Mouse (Mus musculus): ENCODE data around the gene Calm3.

The Calm3 gene

GRCm38 (mm10) chr7:16915461-16916340, 8.2 kb downstream of the Calm3 start:
- no peak for DNase-seq (ENCODE audit: low read depth, low spot score)

GRCm38 (mm10) chr7:16914453-16915343, 9.2 kb downstream of the Calm3 start:
- no peak for DNase-seq (ENCODE audit: low read depth, low spot score)

GRCm38 (mm10) chr7:16913806-16914452, 10.0 kb downstream of the Calm3 start:
- DNase-seq (ENCODE audit: low read depth, low spot score) = peak; percentile 69

GRCm38 (mm10) chr7:16912360-16912759, 11.6 kb downstream of the Calm3 start:
- DNase-seq (ENCODE audit: low read depth, low spot score) = no peak

- no peak for DNase-seq (ENCODE audit: low read depth, low spot score)
These were observed 12.0 kb downstream of the Calm3 start for GRCm38 (mm10) chr7:16911904-16912303.

GRCm38 (mm10) chr7:16909909-16910308, 14.0 kb downstream of the Calm3 start:
- DNase-seq (ENCODE audit: low read depth, low spot score) = no peak

- DNase-seq (ENCODE audit: low read depth, low spot score) = no peak
These were observed 15.1 kb downstream of the Calm3 start for GRCm38 (mm10) chr7:16908859-16909258.

GRCm38 (mm10) chr7:16908367-16908766, 15.5 kb downstream of the Calm3 start:
- DNase-seq (ENCODE audit: low read depth, low spot score) = no peak

- DNase-seq (ENCODE audit: low read depth, low spot score) = no peak
These were observed 16.1 kb downstream of the Calm3 start for GRCm38 (mm10) chr7:16907842-16908241.

GRCm38 (mm10) chr7:16906889-16907559, 16.9 kb downstream of the Calm3 start:
- DNase-seq (ENCODE audit: low read depth, low spot score) = no peak

- no peak for DNase-seq (ENCODE audit: low read depth, low spot score)
These were observed 17.6 kb downstream of the Calm3 start, which contains the start of gene Ptgir for GRCm38 (mm10) chr7:16906281-16906680. Gene Ptgir, plus strand, starts transcription at chr7:16906490.

GRCm38 (mm10) chr7:16905491-16906021, 18.4 kb downstream of the Calm3 start:
- no peak for DNase-seq (ENCODE audit: low read depth, low spot score)

GRCm38 (mm10) chr7:16904120-16904675, 19.7 kb downstream of the Calm3 start:
- no peak for DNase-seq (ENCODE audit: low read depth, low spot score)

GRCm38 (mm10) chr7:16903439-16903955, 20.4 kb downstream of the Calm3 start:
- no peak for DNase-seq (ENCODE audit: low read depth, low spot score)

GRCm38 (mm10) chr7:16900526-16900925, 23.4 kb downstream of the Calm3 start:
- no peak for DNase-seq (ENCODE audit: low read depth, low spot score)

- DNase-seq (ENCODE audit: low read depth, low spot score) = no peak
These were observed 28.4 kb downstream of the Calm3 start for GRCm38 (mm10) chr7:16895511-16895910.

GRCm38 (mm10) chr7:16895000-16895399, 28.9 kb downstream of the Calm3 start:
- DNase-seq (ENCODE audit: low read depth, low spot score) = peak; percentile 88

GRCm38 (mm10) chr7:16894279-16894678, 29.6 kb downstream of the Calm3 start:
- no peak for DNase-seq (ENCODE audit: low read depth, low spot score)

- DNase-seq (ENCODE audit: low read depth, low spot score) = no peak
These were observed 30.3 kb downstream of the Calm3 start for GRCm38 (mm10) chr7:16893612-16894011.

GRCm38 (mm10) chr7:16892352-16892730, 31.6 kb downstream of the Calm3 start:
- DNase-seq (ENCODE audit: low read depth, low spot score) = no peak
